Mouse (Mus musculus): Measurements from ENCODE around the gene Gm10197. TPM values are rescaled to one million over a fixed set of nuclear protein-coding genes. Genes with fewer than 3 reads are reported as not detected.
A peak's percentile ranks its signal among the peaks of the same experiment; 100 is the strongest.

Gene Gm10197
- polyA plus RNA-seq, 1 experiment: not detected

DNA sequence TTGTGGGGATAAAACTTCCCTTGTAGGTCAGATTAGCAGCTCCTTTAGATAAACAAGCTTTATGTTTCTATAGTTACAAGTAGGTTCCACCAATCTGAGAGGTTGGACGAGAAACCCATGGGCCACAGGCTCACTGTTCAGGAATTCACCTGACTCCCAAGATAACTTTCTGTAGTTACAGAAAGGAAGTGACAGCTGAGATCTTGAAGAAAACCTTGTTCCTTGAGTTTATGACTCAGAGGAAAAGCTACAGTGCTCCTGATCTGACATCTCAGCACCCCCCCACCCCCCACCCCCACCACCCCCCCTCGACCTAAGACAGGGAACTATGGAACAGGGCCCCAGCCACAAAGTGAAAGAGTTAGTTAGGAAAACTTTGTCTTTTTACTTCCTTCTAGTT, 34.2 kb upstream of the Gm10197 start:
- Histone ChIP-seq H3K79me2 (ENCODE audit: control insufficient read depth, insufficient read depth) (no peaks in the 10 kb centered on the region), H3K27me3 (ENCODE audit: control insufficient read depth, insufficient read depth, insufficient read length) (no peaks in the 10 kb centered on the region), H3K36me3 (ENCODE audit: control insufficient read depth, insufficient read depth) (no peaks in the 10 kb centered on the region), H3ac (ENCODE audit: control insufficient read depth, insufficient read length, low read depth) (no peak overlapping the region), H3K79me3 (ENCODE audit: low read depth) (no peaks in the 10 kb centered on the region), H3K4me3 (ENCODE audit: insufficient read depth, poor library complexity, severe bottlenecking) (no peak overlapping the region)
- no peak for TF ChIP-seq MYOG (IDR thresholded peaks at IDR 0.05; ENCODE audit: control insufficient read depth, extremely low read depth, insufficient read length)
- no peak for TF ChIP-seq FOSL1 (IDR thresholded peaks at IDR 0.05; ENCODE audit: insufficient read depth, low read length, poor library complexity, severe bottlenecking)
- no peak for TF ChIP-seq CEBPB (IDR thresholded peaks at IDR 0.05; ENCODE audit: low read depth)
- TF ChIP-seq USF1 (IDR thresholded peaks at IDR 0.05; ENCODE audit: low read depth): no peak
- peak; percentile 49 for TF ChIP-seq MYOD1 (IDR thresholded peaks at IDR 0.05; ENCODE audit: control insufficient read depth, insufficient read length, low read depth)

DNA sequence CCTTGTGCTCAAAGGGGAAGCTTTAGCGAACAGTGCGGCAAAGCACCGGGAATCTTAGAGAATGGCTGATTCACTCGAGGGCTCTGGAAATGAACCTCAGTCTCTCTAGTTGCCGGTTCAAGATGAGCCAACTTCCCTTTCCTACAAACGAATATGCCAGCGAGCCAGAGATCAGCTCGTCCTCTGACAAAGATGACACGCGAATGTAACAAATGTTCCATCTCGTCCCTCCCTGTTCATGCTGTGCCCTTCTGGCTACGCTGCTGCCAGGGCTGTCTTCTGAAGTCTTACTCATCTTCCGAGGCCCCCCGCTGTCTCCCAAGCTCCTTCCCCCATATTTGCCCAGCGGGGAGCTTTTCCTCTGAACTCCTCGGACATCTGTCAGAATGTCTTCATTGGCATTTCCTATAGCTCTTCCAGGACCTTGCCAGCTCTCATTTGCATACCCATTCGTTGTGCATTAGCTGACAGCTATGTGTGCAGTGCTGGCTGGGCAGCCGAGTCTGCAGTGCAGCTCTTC, 33.3 kb upstream of the Gm10197 start:
- H3ac ChIP-seq (ENCODE audit: control insufficient read depth, insufficient read length, low read depth): no peak overlapping the region

GRCm38 (mm10) chr19:53404219-53404836, 32.8 kb upstream of the Gm10197 start:
- TF ChIP-seq MYOD1 (IDR thresholded peaks at IDR 0.05; ENCODE audit: control insufficient read depth, insufficient read length, low read depth) (peak; percentile 39), USF1 (IDR thresholded peaks at IDR 0.05; ENCODE audit: low read depth) (no peak), CEBPB (IDR thresholded peaks at IDR 0.05; ENCODE audit: low read depth) (no peak), MAX (IDR thresholded peaks at IDR 0.05) (no peak), FOSL1 (IDR thresholded peaks at IDR 0.05; ENCODE audit: insufficient read depth, low read length, poor library complexity, severe bottlenecking) (peak; percentile 23)
- Histone ChIP-seq H3K79me3 (ENCODE audit: low read depth) (no peaks in the 10 kb centered on the region), H3K27me3 (ENCODE audit: control insufficient read depth, insufficient read depth, insufficient read length) (no peaks in the 10 kb centered on the region), H3K36me3 (ENCODE audit: control insufficient read depth, insufficient read depth) (no peaks in the 10 kb centered on the region), H3ac (ENCODE audit: control insufficient read depth, insufficient read length, low read depth) (no peak overlapping the region), H3K79me2 (ENCODE audit: control insufficient read depth, insufficient read depth) (no peaks in the 10 kb centered on the region), H3K4me3 (ENCODE audit: insufficient read depth, poor library complexity, severe bottlenecking) (no peak overlapping the region)

More for the DNA sequence above, 33.3 kb upstream of the Gm10197 start:
- Histone ChIP-seq H3K79me3 (ENCODE audit: low read depth) (no peaks in the 10 kb centered on the region), H3K36me3 (ENCODE audit: control insufficient read depth, insufficient read depth) (no peaks in the 10 kb centered on the region), H3K4me3 (ENCODE audit: insufficient read depth, poor library complexity, severe bottlenecking) (no peak overlapping the region), H3K79me2 (ENCODE audit: control insufficient read depth, insufficient read depth) (no peaks in the 10 kb centered on the region), H3K27me3 (ENCODE audit: control insufficient read depth, insufficient read depth, insufficient read length) (no peaks in the 10 kb centered on the region)
- TF ChIP-seq FOSL1 (IDR thresholded peaks at IDR 0.05; ENCODE audit: insufficient read depth, low read length, poor library complexity, severe bottlenecking) (no peak), MYOD1 (IDR thresholded peaks at IDR 0.05; ENCODE audit: control insufficient read depth, insufficient read length, low read depth) (no peak), CEBPB (IDR thresholded peaks at IDR 0.05; ENCODE audit: low read depth) (no peak), CTCF (IDR thresholded peaks at IDR 0.05; ENCODE audit: control insufficient read depth, insufficient read depth, insufficient read length) (no peak), MAX (IDR thresholded peaks at IDR 0.05) (no peak), MYOG (IDR thresholded peaks at IDR 0.05; ENCODE audit: control insufficient read depth, extremely low read depth, insufficient read length) (no peak), USF1 (IDR thresholded peaks at IDR 0.05; ENCODE audit: low read depth) (no peak)

DNA sequence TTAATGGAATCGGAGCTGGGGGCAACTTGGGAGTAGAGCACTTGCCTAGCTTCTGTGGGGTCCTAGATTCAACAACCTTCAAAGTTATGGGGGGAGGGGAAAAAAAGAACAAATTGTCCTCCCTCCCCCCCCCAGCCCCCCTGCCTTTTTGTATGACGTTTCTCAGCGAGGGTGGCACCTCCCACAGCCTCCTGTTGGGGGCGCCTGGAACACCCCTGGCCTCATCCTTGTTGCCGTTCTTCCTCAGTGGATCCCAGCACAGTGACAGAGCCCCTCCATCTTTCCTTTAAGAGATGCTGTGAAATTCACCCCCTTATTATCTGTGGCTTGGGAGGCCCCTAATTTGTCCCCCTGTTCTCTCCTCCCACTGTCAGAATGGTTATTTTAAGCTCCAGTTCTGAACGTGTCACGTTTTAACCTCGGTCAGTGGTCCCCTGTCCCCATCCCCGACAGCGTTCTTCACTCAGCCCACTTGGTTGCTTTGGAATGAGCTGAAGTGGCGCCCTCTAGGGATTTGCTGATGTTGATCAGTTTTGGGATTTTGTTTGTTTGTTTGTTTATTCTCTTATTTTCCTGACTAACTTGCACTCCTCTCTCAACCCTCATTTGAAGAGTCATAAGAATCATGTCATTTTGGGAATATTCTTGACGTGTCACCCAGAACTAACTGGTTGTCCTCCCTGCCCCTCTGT, 31.3 kb upstream of the Gm10197 start:
- TF ChIP-seq CEBPB (IDR thresholded peaks at IDR 0.05; ENCODE audit: low read depth) (no peak), FOSL1 (IDR thresholded peaks at IDR 0.05; ENCODE audit: insufficient read depth, low read length, poor library complexity, severe bottlenecking) (no peak), MYOG (IDR thresholded peaks at IDR 0.05; ENCODE audit: control insufficient read depth, extremely low read depth, insufficient read length) (no peak), USF1 (IDR thresholded peaks at IDR 0.05; ENCODE audit: low read depth) (no peak), MAX (IDR thresholded peaks at IDR 0.05) (no peak), CTCF (IDR thresholded peaks at IDR 0.05; ENCODE audit: control insufficient read depth, insufficient read depth, insufficient read length) (no peak), MYOD1 (IDR thresholded peaks at IDR 0.05; ENCODE audit: control insufficient read depth, insufficient read length, low read depth) (no peak)
- no peak overlapping the region for H3K4me3 ChIP-seq (ENCODE audit: insufficient read depth, poor library complexity, severe bottlenecking)

GRCm38 (mm10) chr19:53400332-53401110, 29.0 kb upstream of the Gm10197 start:
- H3ac ChIP-seq (ENCODE audit: control insufficient read depth, insufficient read length, low read depth): no peak overlapping the region
- H3K27me3 ChIP-seq (ENCODE audit: control insufficient read depth, insufficient read depth, insufficient read length): no peaks in the 10 kb centered on the region
- H3K79me3 ChIP-seq (ENCODE audit: low read depth): no peaks in the 10 kb centered on the region
- H3K4me3 ChIP-seq (ENCODE audit: insufficient read depth, poor library complexity, severe bottlenecking): no peak overlapping the region
- H3K79me2 ChIP-seq (ENCODE audit: control insufficient read depth, insufficient read depth): no peaks in the 10 kb centered on the region
- TF ChIP-seq CTCF (IDR thresholded peaks at IDR 0.05; ENCODE audit: control insufficient read depth, insufficient read depth, insufficient read length) (no peak), FOSL1 (IDR thresholded peaks at IDR 0.05; ENCODE audit: insufficient read depth, low read length, poor library complexity, severe bottlenecking) (no peak), MAX (IDR thresholded peaks at IDR 0.05) (no peak), USF1 (IDR thresholded peaks at IDR 0.05; ENCODE audit: low read depth) (no peak), MYOD1 (IDR thresholded peaks at IDR 0.05; ENCODE audit: control insufficient read depth, insufficient read length, low read depth) (no peak), CEBPB (IDR thresholded peaks at IDR 0.05; ENCODE audit: low read depth) (no peak), MYOG (IDR thresholded peaks at IDR 0.05; ENCODE audit: control insufficient read depth, extremely low read depth, insufficient read length) (no peak)
- H3K36me3 ChIP-seq (ENCODE audit: control insufficient read depth, insufficient read depth): no peaks in the 10 kb centered on the region

More for the DNA sequence above, 31.3 kb upstream of the Gm10197 start:
- no peaks in the 10 kb centered on the region for H3K79me2 ChIP-seq (ENCODE audit: control insufficient read depth, insufficient read depth)
- no peaks in the 10 kb centered on the region for H3K79me3 ChIP-seq (ENCODE audit: low read depth)
- H3K36me3 ChIP-seq (ENCODE audit: control insufficient read depth, insufficient read depth): no peaks in the 10 kb centered on the region
- H3ac ChIP-seq (ENCODE audit: control insufficient read depth, insufficient read length, low read depth): no peak overlapping the region
- no peaks in the 10 kb centered on the region for H3K27me3 ChIP-seq (ENCODE audit: control insufficient read depth, insufficient read depth, insufficient read length)

Data from C2C12 (cell line).